Mouse (Mus musculus): ENCODE results near the gene Dnhd1.
"Not testable (repeated sequence)": the region's sequence is repeated elsewhere in the genome, so short reads cannot be mapped to it uniquely, and the experiment has no call there.

The Dnhd1 gene

DNA sequence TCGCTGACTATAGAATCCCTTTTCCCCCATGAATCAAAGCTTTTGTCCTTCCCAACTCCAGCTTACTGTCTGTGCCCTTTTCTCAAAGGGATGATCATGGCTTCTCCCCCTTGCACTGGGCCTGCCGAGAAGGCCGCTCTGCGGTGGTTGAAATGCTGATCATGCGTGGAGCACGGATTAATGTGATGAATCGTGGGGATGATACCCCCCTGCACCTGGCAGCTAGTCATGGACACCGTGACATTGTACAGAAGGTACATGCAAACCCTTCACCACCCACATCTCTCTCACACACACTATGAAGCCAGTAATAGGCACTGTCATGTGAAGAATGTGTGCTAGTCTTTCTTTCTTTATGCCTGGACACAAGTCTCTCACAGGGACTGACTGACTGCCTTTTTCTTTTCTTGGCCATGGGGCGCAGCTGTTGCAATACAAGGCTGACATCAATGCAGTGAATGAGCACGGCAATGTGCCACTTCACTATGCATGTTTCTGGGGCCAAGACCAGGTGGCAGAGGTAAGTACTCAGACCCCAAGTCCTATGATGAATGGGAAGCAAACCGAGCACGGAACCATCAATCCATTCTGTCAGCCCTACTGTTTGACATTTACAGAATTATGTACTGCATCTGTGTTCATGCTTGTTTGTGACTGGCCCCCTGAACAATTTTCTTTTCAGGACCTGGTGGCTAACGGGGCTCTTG, 89.6 kb downstream of the Dnhd1 start:
- no peak for DNase-seq (ENCODE audit: low spot score)

DNA sequence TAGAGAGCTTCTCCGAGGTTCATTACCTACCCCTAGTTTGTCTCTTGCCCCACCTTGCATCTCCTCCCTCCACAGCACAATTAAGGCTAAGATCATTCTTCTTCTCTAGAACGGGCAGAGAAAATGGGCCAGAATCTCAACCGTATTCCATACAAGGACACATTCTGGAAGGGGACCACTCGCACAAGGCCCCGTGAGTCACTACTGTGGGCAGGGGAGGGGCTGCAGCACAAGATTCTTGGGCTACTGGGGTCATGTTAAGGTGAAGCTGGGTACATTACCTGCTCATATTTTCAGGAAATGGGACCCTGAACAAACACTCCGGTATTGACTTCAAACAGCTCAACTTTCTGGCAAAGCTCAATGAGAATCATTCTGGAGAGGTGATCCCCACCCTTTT, 90.2 kb downstream of the Dnhd1 start:
- DNase-seq (ENCODE audit: low spot score), result no peak

DNA sequence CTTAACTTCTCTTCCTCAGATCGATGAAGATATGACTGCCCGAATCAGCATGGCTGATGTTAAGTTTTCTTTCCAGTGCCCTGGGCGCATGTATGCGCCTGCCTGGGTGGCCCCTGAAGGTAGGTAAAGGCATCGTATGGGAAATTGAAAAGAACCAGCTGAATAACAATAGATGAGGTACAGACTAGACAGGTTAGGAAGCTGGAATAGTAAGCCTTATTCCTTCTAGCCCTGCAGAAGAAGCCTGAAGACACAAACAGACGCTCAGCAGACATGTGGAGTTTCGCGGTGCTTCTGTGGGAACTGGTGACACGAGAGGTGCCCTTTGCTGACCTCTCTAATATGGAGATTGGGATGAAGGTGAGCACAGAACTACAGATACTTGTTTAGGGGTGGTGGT, 91.4 kb downstream of the Dnhd1 start:
- no peak for DNase-seq (ENCODE audit: low spot score)

- not testable (repeated sequence) for DNase-seq (ENCODE audit: low spot score)
These were observed 92.0 kb downstream of the Dnhd1 start for GRCm38 (mm10) chr7:105742539-105743215.

DNA sequence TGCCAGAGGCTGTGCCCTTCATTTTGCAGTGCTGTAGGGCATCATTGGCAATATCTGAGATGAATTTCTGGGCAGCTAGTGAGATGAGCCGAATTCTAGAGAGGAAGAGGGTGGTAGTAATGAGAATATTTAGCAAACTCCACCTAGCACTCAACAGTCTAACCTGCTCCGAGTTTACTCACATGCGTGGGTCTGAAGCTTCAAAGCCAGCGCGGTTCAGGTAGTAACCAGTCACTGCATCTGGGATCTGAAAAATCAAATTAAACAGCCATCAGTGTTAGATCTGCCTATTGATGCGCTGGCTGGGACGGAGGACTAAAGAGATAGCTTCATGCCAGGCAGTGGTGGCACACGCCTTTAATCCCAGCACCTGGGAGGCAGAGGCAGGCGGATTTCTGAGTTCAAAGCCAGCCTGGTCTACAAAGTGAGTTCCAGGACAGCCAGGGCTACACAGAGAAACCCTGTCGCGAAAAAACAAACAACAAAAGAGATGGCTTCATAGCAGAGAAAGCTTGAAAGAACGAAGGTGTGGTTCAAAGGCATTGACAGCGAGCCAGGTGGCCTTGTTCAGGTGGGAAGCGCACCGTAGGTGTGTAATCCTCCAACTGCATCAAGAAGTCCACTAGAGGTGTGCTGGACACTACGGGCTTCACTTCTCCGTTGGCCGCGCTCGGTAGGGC, 92.8 kb downstream of the Dnhd1 start:
- DNase-seq (ENCODE audit: low spot score), result peak; percentile 9

GRCm38 (mm10) chr7:105743926-105744590, 93.4 kb downstream of the Dnhd1 start, which contains the start of gene Taf10:
TSS of gene Taf10 (minus strand) at chr7:105744361.
- peak; percentile 93 for DNase-seq (ENCODE audit: low spot score)

DNA sequence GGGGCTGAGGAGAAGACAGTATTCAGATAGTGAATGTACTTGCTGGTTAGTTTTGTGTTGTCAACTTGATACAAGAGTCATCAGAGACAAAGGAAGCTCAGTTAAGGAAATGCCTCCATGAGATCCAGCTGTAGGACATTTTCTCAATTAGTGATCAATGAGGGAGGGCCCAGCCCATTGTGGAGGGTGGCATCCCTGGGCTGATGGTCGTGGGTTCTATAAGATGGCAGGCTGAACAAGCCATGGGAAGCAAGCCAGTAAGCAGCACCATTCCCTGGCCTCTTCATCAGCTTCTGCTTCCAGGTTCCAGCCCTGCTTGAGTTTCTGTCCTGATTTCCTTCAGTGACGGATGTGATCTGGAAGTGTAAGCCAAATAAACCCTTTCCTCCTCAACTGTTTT, 97.1 kb downstream of the Dnhd1 start:
- DNase-seq (ENCODE audit: low spot score), result no peak

DNA sequence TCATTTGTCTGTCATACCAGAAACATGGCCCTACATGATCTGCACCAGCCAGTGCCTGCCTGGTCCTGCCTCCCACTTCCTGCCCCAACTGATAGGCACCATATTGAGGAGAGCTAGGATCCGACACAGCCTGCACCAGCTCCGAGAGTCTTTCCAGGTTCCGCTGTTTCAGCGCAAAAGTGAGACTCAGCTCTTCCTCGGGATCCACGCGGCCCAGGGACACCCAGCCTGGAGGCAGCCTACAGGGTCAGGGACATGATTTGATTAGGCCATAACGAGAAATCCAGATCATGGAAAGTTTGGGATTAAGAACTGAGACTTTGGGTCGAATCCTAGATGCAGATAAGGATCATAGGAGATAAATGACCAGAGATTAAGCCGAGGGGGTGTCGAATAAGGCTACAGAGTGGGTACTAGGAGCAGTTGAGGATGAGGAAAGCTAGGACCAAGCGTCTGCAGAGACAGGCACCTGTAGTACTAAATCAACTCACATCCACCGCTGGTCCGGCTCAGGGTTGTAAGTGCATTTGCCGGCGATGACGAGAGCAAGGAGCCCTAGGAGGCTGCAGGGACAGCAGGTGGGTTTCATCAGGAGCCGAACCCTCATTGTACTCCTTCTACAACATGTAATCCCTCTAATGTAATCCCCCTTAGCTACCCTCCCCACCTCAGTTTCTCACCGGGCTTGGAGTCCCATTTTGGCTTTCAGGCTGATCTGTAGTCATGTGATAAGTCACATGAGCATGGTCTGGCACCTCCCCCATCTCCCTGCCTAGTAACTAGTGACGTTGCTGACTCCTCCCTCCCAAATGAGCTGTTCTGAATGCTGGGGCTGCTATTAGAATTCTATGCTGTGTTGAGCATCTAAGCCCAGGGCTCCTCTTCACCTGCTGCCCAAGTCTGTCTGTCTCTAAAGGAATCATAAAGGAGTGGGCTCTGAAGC, 101.1 kb downstream of the Dnhd1 start, which contains the start of gene Tpp1:
Gene Tpp1 (minus strand): TSS at position 745 of the 943 bp plus-strand sequence.
- peak; percentile 93 for DNase-seq (ENCODE audit: low spot score)

- peak; percentile 13 for DNase-seq (ENCODE audit: low spot score)
These were observed 102.1 kb downstream of the Dnhd1 start for GRCm38 (mm10) chr7:105752716-105753115.

GRCm38 (mm10) chr7:105753281-105753680, 102.7 kb downstream of the Dnhd1 start:
- no peak for DNase-seq (ENCODE audit: low spot score)

- DNase-seq (ENCODE audit: low spot score), result no peak
These were observed 111.3 kb downstream of the Dnhd1 start for GRCm38 (mm10) chr7:105761813-105762484.

DNA sequence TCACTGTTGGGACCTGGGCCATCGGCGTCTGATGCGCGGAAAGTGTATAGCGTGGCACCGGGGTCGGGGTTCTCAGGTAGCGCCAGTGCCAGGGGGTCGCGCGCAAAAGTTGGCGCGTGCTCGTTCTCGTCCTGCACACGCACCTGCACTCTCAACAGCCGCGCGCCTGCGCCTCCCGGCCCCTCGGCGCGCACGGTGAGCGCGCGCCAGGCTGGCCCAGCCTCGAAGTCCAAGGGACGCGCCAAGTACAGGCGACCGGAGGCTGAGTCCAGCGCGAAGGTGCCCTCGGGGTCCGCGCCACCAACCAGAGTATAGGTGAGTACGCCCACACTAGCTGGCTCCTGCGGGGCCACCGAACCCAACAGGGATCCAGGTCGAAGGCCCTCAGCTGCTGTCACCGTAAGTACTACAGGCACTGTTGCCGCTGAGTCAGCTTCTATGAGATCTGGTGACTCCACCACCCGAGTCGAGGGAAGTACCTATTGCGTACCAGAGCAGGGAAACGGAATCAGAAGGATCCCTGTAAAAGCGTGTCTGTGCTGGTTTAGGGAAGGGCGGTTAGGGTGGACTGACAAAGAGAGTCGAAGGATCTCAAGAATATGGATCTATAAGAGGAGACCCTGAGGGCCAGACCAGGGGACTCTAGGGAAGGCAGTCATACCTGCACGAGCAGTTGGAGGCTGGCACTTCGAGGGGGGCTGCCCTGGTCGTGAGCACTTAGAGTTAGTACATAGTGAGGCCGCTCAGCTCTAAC, 112.1 kb downstream of the Dnhd1 start:
- DNase-seq (ENCODE audit: low spot score), result no peak

DNA sequence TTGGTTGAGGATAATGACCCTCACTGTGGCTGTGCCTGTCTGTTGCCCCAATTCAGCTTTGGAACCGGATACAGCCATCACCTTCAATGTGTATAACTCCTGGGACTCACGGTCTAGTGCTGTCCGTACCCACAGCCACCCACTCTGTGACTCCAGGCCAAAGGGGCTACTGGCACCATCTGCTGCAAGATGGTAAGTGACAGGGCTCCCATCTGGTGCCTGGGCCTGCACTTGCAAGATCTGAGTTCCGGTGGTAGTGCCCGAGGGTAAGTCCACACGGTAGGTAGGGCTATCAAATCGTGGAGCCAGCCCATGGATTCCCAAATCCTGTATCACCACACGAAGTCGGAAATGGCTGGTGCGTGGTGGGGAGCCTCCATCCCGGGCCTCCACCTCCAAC, 113.7 kb downstream of the Dnhd1 start:
- no peak for DNase-seq (ENCODE audit: low spot score)

DNA sequence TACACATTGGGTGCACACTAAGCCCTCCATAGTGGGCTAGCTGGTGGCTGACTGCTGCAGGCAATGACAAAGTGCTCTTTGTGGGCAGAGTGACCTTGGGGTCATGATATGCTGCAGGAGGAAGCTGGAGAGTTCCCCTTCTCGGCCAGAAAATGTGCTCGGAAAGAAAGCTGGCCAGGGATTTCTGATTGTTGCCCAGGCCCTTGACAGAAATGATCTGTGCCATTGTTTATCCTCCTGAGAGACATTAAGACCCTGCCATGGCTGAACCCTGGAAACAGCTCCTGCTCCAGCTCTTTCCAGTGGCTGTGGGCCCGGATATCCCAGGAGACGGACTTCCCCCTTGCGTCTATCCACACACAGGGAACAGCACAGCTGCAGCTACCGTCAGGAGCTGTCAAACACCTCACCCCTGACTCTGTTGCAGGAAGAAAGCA, 117.1 kb downstream of the Dnhd1 start:
- DNase-seq (ENCODE audit: low spot score), result no peak

GRCm38 (mm10) chr7:105769959-105770358, 119.3 kb downstream of the Dnhd1 start:
- no peak for DNase-seq (ENCODE audit: low spot score)
